Mouse (Mus musculus) ES-Bruce4 (cell line): ENCODE results near the gene Rab5b.
"Not testable (repeated sequence)": the region's sequence is repeated elsewhere in the genome, so short reads cannot be mapped to it uniquely, and the experiment has no call there.

ENCODE experiments used
- CTCF ChIP-seq: IDR thresholded peaks from one replicate; pipeline ENCODE4 v1.8.1; 2011; ENCODE audit warnings: low read depth, low read length
- POLR2A ChIP-seq: IDR thresholded peaks from one replicate; pipeline ENCODE4 v1.8.1; 2011; ENCODE audit warnings: low read length; ENCODE audit not compliant: insufficient read depth

DNA sequence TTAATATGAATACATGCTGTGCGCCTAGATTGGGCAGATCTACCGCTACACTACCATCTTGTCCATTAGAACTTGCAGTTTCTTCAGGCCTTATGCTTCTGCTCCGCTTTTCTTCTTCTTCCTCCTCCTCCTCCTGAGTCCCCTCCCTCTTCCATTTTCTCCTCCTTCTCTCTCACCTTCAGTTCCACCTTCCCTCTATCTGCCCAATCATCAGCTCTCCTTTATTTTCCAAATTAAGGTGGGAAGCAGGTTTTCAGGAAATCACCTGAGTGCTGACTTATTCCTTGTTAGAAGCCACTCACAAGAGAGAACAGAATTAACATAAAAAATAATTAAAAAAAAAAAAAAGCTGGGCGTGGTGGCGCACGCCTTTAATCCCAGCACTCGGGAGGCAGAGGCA lies 15.3 kb upstream of the Rab5b start:
- TF ChIP-seq POLR2A, CTCF: not testable (repeated sequence)
